Mouse (Mus musculus) MEL-GATA-1-ER (cell line): ENCODE data around the gene A930033H14Rik.

Experiments
- DNase-seq: peaks from one replicate; pipeline ENCODE4 v3.0.0-alpha.2; 2012; ENCODE audit warnings: low read depth; ENCODE audit errors: extremely low read depth

The A930033H14Rik gene

GRCm38 (mm10) chr10:69237185-69237584 lies 24.3 kb upstream of the A930033H14Rik start:
- no peak for DNase-seq

- no peak for DNase-seq
Observed at GRCm38 (mm10) chr10:69225951-69226350, 13.1 kb upstream of the A930033H14Rik start.

- DNase-seq, result no peak
Observed at GRCm38 (mm10) chr10:69225471-69225870, 12.6 kb upstream of the A930033H14Rik start.

- no peak for DNase-seq
Observed at GRCm38 (mm10) chr10:69224276-69224675, 11.4 kb upstream of the A930033H14Rik start.

- no peak for DNase-seq
Observed at GRCm38 (mm10) chr10:69223232-69223631, 10.3 kb upstream of the A930033H14Rik start.

- no peak for DNase-seq
Observed at GRCm38 (mm10) chr10:69221955-69222354, 9.1 kb upstream of the A930033H14Rik start.

- DNase-seq, result no peak
Observed at GRCm38 (mm10) chr10:69221148-69221547, 8.2 kb upstream of the A930033H14Rik start.

GRCm38 (mm10) chr10:69220296-69220695 lies 7.4 kb upstream of the A930033H14Rik start:
- DNase-seq, result no peak

GRCm38 (mm10) chr10:69219289-69219626 lies 6.4 kb upstream of the A930033H14Rik start:
- DNase-seq, result no peak

- no peak for DNase-seq
Observed at GRCm38 (mm10) chr10:69218458-69219288, 5.8 kb upstream of the A930033H14Rik start.

GRCm38 (mm10) chr10:69217127-69217690 lies 4.3 kb upstream of the A930033H14Rik start:
- no peak for DNase-seq

GRCm38 (mm10) chr10:69213986-69214385 lies 1.1 kb upstream of the A930033H14Rik start:
- no peak for DNase-seq

GRCm38 (mm10) chr10:69213451-69213877 lies 566 bp upstream of the A930033H14Rik start:
- DNase-seq, result no peak

- no peak for DNase-seq
Observed at GRCm38 (mm10) chr10:69211976-69212375, 922 bp downstream of the A930033H14Rik start.

- no peak for DNase-seq
Observed at GRCm38 (mm10) chr10:69211560-69211959, 1.3 kb downstream of the A930033H14Rik start.

GRCm38 (mm10) chr10:69210659-69211058 lies 2.2 kb downstream of the A930033H14Rik start:
- DNase-seq, result no peak

GRCm38 (mm10) chr10:69210006-69210405 lies 2.9 kb downstream of the A930033H14Rik start:
- DNase-seq, result no peak

GRCm38 (mm10) chr10:69208705-69209104 lies 4.2 kb downstream of the A930033H14Rik start:
- DNase-seq, result no peak

GRCm38 (mm10) chr10:69207981-69208630 lies 4.8 kb downstream of the A930033H14Rik start:
- DNase-seq, result no peak

GRCm38 (mm10) chr10:69207481-69207880 lies 5.4 kb downstream of the A930033H14Rik start:
- no peak for DNase-seq

- DNase-seq, result no peak
Observed at GRCm38 (mm10) chr10:69206081-69206480, 6.8 kb downstream of the A930033H14Rik start.

GRCm38 (mm10) chr10:69204677-69205400 lies 8.1 kb downstream of the A930033H14Rik start:
- no peak for DNase-seq
